Mouse (Mus musculus) limb, embryonic 12.5 days (tissue): ENCODE data around the gene Olfr62. TPM values are rescaled to one million over a fixed set of nuclear protein-coding genes. Genes with fewer than 3 reads are reported as not detected.

Experiments used
- ATAC-seq: fragments of 200-750 bp; cut with Nextera tagmentation; 2 replicates; pipeline ENCODE4 v1.8.0; 2017; ENCODE audit warnings: low read depth, moderate TSS enrichment; ENCODE audit not compliant: insufficient number of reproducible peaks, insufficient read depth, low FRiP score, low TSS enrichment
- H3K27ac ChIP-seq: fragments of 300-500 bp; sonication (generic); 2 replicates; pipeline ENCODE4 v1.5.1; 2016; ENCODE audit warnings: mild to moderate bottlenecking, moderate library complexity
- H3K27me3 ChIP-seq: fragments of 300-500 bp; sonication (generic); 2 replicates; pipeline ENCODE4 v1.6.1; 2016; ENCODE audit warnings: mild to moderate bottlenecking, moderate library complexity
- H3K36me3 ChIP-seq: fragments of 300-500 bp; sonication (generic); 2 replicates; pipeline ENCODE4 v1.6.1; 2016; ENCODE audit warnings: mild to moderate bottlenecking, moderate library complexity
- H3K4me1 ChIP-seq: fragments of 300-500 bp; sonication (generic); replicated peaks from 2 replicates; pipeline ENCODE4 v1.6.1; 2016
- H3K4me2 ChIP-seq: fragments of 300-500 bp; sonication (generic); 2 replicates; pipeline ENCODE4 v1.6.1; 2016; ENCODE audit warnings: mild to moderate bottlenecking, moderate library complexity
- H3K4me3 ChIP-seq: fragments of 300-500 bp; sonication (generic); replicated peaks from 2 replicates; pipeline ENCODE4 v1.5.1; 2016; ENCODE audit warnings: mild to moderate bottlenecking
- H3K9ac ChIP-seq: fragments of 300-500 bp; sonication (generic); replicated peaks from 2 replicates; pipeline ENCODE4 v1.6.1; 2016; ENCODE audit warnings: mild to moderate bottlenecking, moderate library complexity
- H3K9me3 ChIP-seq: fragments of 300-500 bp; sonication (generic); 2 replicates; pipeline ENCODE4 v1.6.1; 2016; ENCODE audit warnings: mild to moderate bottlenecking, moderate library complexity
- WGBS: fragments of 180-500 bp; shearing (Covaris S2); methylation state at CpG from one replicate; pipeline ENCODE4 v1.1.7; 2016; 5-methylcytosine and 5-hydroxymethylcytosine counted together
- polyA plus RNA-seq: library from polyadenylated mRNA; unstranded; fragments of >200 nt; fragmentation: Nextera tagmentation; extraction: Ambion mirVana; gene quantifications from 2 replicates; pipeline ENCODE4 v1.2.1, GENCODE M21; 2016

Gene Olfr62
- polyA plus RNA-seq = not detected in 2 replicates

DNA sequence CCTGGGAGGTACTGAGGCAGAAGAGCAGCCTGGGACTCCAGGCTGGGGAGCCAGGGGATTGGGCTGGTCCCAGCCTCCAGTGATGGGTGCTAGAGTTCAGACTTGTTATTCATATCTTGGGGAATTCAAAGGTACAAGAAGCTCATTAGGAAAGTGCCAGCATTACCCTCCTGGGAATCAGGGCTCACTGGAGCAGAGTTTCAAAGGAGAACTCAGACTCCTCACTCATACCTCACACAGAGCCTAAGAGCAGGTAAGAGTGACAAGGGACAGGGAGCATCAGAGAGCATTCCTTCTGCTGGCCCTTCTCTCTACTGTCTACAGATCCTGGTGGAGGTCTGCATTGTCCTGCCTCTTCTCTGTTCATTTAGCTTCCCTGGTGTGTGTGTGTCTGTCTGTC, at the start of gene Olfr62:
Gene Olfr62, plus strand, starts transcription at position 301 of the 400 bp plus-strand sequence.
- no peaks in the 10 kb centered on the region for H3K36me3 ChIP-seq
- H3K27ac ChIP-seq = no peak within 1 kb of the TSS
- no peaks in the 10 kb centered on the region for H3K4me1 ChIP-seq
- no peak within 1 kb of the TSS for H3K9ac ChIP-seq
- no peaks in the 10 kb centered on the region for H3K9me3 ChIP-seq
- H3K4me2 ChIP-seq = no peak within 1 kb of the TSS
- H3K27me3 ChIP-seq = peaks cover 6% of the 10 kb centered on the region; the same call in 1 of the 2 replicates
- no peak within 1 kb of the TSS for H3K4me3 ChIP-seq
- no peak for ATAC-seq

GRCm38 (mm10) chr4:118609836-118610235, 48.9 kb upstream of the Olfr62 start:
- Histone ChIP-seq H3K9ac (no peak overlapping the region), H3K27me3 (0 out of 2 replicates have a peak, but pooled peaks cover 9% of the 10 kb centered on the region), H3K4me1 (no peaks in the 10 kb centered on the region)

DNA sequence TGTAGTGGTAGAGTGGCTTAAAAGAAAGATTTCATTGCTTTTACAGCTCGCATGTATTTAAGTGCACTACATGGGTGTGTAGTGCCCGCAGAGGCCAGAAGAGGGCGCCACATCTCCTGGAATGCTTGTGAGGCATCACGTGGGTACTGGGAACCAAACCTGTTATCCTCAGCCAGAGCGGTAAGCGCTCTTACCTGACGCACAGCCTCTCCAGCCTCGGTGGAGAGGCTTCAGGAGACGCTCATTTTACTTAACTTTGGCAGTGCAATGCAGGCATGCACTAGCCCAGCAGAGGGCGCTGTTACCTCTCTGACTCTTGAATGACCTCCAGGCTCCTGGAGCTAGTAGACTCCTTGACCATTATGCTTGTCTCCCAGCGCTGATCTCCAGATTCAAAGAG, 46.1 kb upstream of the Olfr62 start:
- Histone ChIP-seq H3K9ac (no peak overlapping the region), H3K36me3 (no peaks in the 10 kb centered on the region), H3K4me3 (no peak overlapping the region), H3K4me2 (no peak overlapping the region), H3K4me1 (no peaks in the 10 kb centered on the region), H3K9me3 (0 out of 2 replicates have a peak, but pooled peaks cover 7% of the 10 kb centered on the region), H3K27me3 (0 out of 2 replicates have a peak, but pooled peaks cover 9% of the 10 kb centered on the region), H3K27ac (no peak overlapping the region)
- 23% methylated on average over 11 of the region's 11 CpGs for WGBS
- ATAC-seq = no peak

More at GRCm38 (mm10) chr4:118609836-118610235, 48.9 kb upstream of the Olfr62 start:
- no peak overlapping the region for H3K4me2 ChIP-seq
- H3K9me3 ChIP-seq = no peaks in the 10 kb centered on the region
- H3K4me3 ChIP-seq = no peak overlapping the region
- ATAC-seq = no peak
- no peaks in the 10 kb centered on the region for H3K36me3 ChIP-seq
- 73% methylated on average over 3 of the region's 3 CpGs for WGBS
- no peak overlapping the region for H3K27ac ChIP-seq

DNA sequence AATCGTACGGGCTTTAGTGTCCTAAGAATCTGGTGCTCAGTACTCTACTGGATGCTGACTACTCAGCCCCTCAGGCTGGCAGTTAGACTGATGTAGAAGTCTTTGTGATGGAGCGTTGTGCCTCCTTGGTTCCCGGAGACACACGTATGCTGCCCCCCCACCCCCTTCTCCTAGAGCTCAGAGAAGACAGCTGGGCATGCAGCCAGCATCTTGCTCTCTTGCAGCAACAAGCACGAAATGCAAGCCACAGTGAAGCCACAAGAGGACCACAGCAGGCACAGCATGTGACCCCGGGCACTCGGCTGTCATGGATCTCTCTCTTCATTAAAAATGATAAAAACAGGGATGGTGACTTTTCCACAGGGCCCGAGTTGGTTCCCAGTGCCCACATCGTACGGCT, 43.3 kb upstream of the Olfr62 start:
- Histone ChIP-seq H3K4me3 (no peak overlapping the region), H3K4me2 (no peak overlapping the region), H3K27me3 (0 out of 2 replicates have a peak, but pooled peaks cover 7% of the 10 kb centered on the region), H3K27ac (no peak overlapping the region), H3K36me3 (no peaks in the 10 kb centered on the region), H3K9ac (no peak overlapping the region), H3K9me3 (0 out of 2 replicates have a peak, but pooled peaks cover 7% of the 10 kb centered on the region), H3K4me1 (no peaks in the 10 kb centered on the region)
- no peak for ATAC-seq
- WGBS = 88% methylated on average over 11 of the region's 11 CpGs

- ATAC-seq = peak; percentile 92
- H3K9me3 ChIP-seq = 0 out of 2 replicates have a peak, but pooled peaks cover 7% of the 10 kb centered on the region
- no peak within 1 kb of the TSS for H3K27ac ChIP-seq
- no peaks in the 10 kb centered on the region for H3K27me3 ChIP-seq
- H3K4me2 ChIP-seq = peak within 1 kb of the TSS; percentile 97
- peaks cover 29% of the 10 kb centered on the region for H3K36me3 ChIP-seq
- peaks cover 9% of the 10 kb centered on the region for H3K4me1 ChIP-seq
- WGBS = under 1% methylated on average over 32 of the region's 41 CpGs
- peak within 1 kb of the TSS; percentile 84 for H3K4me3 ChIP-seq
- H3K9ac ChIP-seq = peak within 1 kb of the TSS; percentile 63
Measured at GRCm38 (mm10) chr4:118620279-118620966, 38.3 kb upstream of the Olfr62 start, which contains the start of the genes Cfap57 and Ebna1bp2. TSS of gene Cfap57 (minus strand) at chr4:118620777. TSS of gene Ebna1bp2 (plus strand) at chr4:118620799.

- Histone ChIP-seq H3K36me3 (peaks cover 34% of the 10 kb centered on the region), H3K9ac (peak overlapping the region; percentile 63), H3K4me2 (peak overlapping the region; percentile 97), H3K27me3 (no peaks in the 10 kb centered on the region), H3K27ac (no peak overlapping the region), H3K4me1 (peaks cover 9% of the 10 kb centered on the region), H3K4me3 (peak overlapping the region; percentile 84), H3K9me3 (0 out of 2 replicates have a peak, but pooled peaks cover 7% of the 10 kb centered on the region)
- ATAC-seq = no peak; the same call in 1 of the 2 replicates
- WGBS = under 1% methylated on average over 23 of the region's 23 CpGs
Measured at GRCm38 (mm10) chr4:118620967-118621320, 37.8 kb upstream of the Olfr62 start.

DNA sequence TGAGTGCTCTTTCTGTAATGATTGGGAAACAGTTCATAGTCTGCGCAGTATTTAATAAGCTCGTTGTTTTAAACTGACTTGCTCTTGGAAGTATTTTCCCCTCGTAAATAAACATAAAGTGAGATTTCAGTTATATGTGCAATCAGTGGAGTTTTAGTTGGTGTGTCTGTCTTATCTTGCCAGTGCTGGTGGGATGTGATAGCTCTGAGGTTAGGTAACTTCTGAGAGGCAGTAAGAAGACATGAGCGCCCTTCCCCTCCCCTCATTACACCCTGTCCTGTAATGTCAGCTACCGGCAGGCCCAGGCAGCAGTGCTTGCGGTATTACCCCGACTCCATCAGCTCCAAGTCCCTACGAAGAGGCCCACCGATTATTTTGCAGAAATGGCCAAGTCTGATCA, 37.0 kb upstream of the Olfr62 start:
- Histone ChIP-seq H3K36me3 (peaks cover 42% of the 10 kb centered on the region), H3K9me3 (0 out of 2 replicates have a peak, but pooled peaks cover 7% of the 10 kb centered on the region), H3K27ac (no peak overlapping the region), H3K9ac (peak overlapping the region; percentile 63), H3K27me3 (no peaks in the 10 kb centered on the region), H3K4me1 (peaks cover 9% of the 10 kb centered on the region), H3K4me3 (peak overlapping the region; percentile 84), H3K4me2 (peak overlapping the region; percentile 97)
- WGBS = 83% methylated on average over 9 of the region's 9 CpGs
- no peak for ATAC-seq

DNA sequence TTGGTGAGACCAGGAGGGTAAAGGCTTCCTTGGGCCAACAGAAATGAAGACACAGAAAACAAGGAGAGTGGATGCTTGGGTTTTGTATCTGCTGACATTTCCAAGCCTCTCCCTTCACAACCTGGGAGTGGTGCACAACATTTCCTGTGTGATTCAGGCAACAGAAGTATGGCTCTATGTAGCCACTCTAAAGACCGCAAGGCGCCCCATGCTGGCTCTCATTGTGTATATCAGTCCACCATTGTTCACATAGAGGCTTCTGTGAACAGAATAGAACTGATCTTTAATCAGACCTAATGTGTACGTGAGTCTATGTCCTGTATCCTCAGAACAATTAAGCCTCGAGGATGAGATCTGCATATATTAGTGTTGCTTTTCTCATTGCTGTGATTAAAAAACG, 28.5 kb upstream of the Olfr62 start:
- no peaks in the 10 kb centered on the region for H3K9me3 ChIP-seq
- H3K4me1 ChIP-seq = no peaks in the 10 kb centered on the region
- H3K4me2 ChIP-seq = no peak overlapping the region
- H3K36me3 ChIP-seq = peaks cover 59% of the 10 kb centered on the region
- no peak overlapping the region for H3K27ac ChIP-seq
- H3K9ac ChIP-seq = no peak overlapping the region
- H3K4me3 ChIP-seq = no peak overlapping the region
- no peaks in the 10 kb centered on the region for H3K27me3 ChIP-seq
- ATAC-seq = no peak
- WGBS = 96% methylated on average over 5 of the region's 5 CpGs

DNA sequence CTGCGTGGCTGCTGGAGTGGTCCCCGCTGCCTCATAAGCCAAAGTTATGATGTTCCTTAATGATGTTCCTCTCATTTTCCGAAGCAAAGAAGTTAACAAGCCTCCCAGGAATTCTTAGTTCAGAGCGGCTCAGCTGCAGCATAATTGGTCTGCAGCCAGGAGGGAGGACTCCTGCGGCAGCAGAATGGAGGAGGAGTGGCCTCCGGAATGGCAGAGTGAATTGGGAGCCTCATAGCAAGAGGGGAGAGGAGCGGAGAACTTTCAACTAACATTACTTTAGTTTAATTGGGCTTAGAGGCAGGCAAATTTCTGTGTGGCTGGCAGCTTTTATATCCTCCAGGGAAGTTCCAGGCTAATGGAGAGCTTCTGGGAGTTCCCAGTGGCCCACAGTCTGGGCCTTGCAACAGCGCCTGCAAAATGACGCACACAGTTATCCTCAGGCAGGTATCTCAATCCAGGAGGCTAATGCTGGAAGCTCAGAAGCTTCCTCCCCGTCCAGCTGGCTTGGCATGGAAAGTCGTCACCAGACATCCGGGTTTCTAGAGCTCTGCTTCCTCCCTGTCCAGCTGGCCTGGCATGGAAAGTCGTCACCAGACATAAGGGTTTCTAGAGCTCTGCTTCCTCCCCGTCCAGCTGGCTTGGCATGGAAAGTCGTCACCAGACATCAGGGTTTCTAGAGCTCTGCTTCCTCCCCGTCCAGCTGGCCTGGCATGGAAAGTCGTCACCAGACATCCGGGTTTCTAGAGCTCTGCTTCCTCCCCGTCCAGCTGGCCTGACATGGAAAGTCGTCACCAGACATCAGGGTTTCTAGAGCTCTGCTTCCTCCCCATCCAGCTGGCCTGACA, 16.2 kb upstream of the Olfr62 start:
- peak; percentile 61; the same call in 1 of the 2 replicates for ATAC-seq
- 33% methylated on average over 20 of the region's 20 CpGs for WGBS
- Histone ChIP-seq H3K4me2 (peak overlapping the region; percentile 33), H3K36me3 (no peaks in the 10 kb centered on the region), H3K27ac (peak overlapping the region; percentile 72), H3K4me3 (no peak overlapping the region), H3K9me3 (no peaks in the 10 kb centered on the region), H3K9ac (no peak overlapping the region), H3K4me1 (peaks cover 14% of the 10 kb centered on the region), H3K27me3 (no peaks in the 10 kb centered on the region; the same call in 1 of the 2 replicates)

DNA sequence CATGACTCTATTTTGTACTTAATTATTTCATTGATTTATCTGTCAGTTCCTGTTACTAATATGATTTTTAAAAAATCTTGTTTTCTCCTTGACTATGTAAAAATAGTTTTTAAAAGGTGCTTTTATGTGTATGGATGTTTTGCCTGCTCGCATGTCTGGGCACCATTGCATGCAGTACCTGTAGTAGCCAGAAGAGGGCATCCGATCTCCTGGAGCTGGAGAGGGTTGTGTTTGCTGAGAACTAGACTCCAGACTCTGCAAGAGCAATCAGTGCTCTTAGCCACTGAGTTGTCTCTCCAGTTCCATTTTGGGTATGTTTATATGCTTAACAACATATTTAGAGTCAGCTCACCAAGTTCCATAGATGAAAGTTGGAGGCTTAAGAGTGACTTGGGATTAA, 13.5 kb upstream of the Olfr62 start:
- H3K36me3 ChIP-seq = no peaks in the 10 kb centered on the region
- H3K27ac ChIP-seq = no peak overlapping the region
- H3K4me2 ChIP-seq = no peak overlapping the region
- no peaks in the 10 kb centered on the region for H3K9me3 ChIP-seq
- no peaks in the 10 kb centered on the region; the same call in 1 of the 2 replicates for H3K27me3 ChIP-seq
- no peak for ATAC-seq
- 10% methylated on average over 2 of the region's 2 CpGs for WGBS
- H3K9ac ChIP-seq = no peak overlapping the region
- H3K4me3 ChIP-seq = no peak overlapping the region
- peaks cover 14% of the 10 kb centered on the region for H3K4me1 ChIP-seq

GRCm38 (mm10) chr4:118687086-118687485, 28.3 kb downstream of the Olfr62 start:
- Histone ChIP-seq H3K9me3 (no peaks in the 10 kb centered on the region), H3K4me3 (no peak overlapping the region), H3K27ac (no peak overlapping the region), H3K4me1 (peaks cover under 1% of the 10 kb centered on the region), H3K9ac (no peak overlapping the region), H3K27me3 (no peaks in the 10 kb centered on the region), H3K36me3 (no peaks in the 10 kb centered on the region), H3K4me2 (no peak overlapping the region)
- 54% methylated on average over 2 of the region's 2 CpGs for WGBS
- ATAC-seq = no peak
